Mouse (Mus musculus): ENCODE data around the gene Atp2a2.

- no peak for TF ChIP-seq TAL1 (conservative IDR thresholded peaks at IDR 0.05; ENCODE audit: low read depth, low read length)
- no peak for TF ChIP-seq POLR2AphosphoS5 (IDR thresholded peaks at IDR 0.05; ENCODE audit: insufficient replicate concordance, low read depth, low read length)
- TF ChIP-seq CTCF (IDR thresholded peaks at IDR 0.05; ENCODE audit: low read depth, low read length): no peak
Measured at GRCm38 (mm10) chr5:122459335-122459734, 42.7 kb downstream of the Atp2a2 start.
